Mouse (Mus musculus): ENCODE results near the gene Fuca1.
A peak's percentile ranks its signal among the peaks of the same experiment; 100 is the strongest.
"Not testable (repeated sequence)": the region's sequence is repeated elsewhere in the genome, so short reads cannot be mapped to it uniquely, and the experiment has no call there.

The Fuca1 gene

DNA sequence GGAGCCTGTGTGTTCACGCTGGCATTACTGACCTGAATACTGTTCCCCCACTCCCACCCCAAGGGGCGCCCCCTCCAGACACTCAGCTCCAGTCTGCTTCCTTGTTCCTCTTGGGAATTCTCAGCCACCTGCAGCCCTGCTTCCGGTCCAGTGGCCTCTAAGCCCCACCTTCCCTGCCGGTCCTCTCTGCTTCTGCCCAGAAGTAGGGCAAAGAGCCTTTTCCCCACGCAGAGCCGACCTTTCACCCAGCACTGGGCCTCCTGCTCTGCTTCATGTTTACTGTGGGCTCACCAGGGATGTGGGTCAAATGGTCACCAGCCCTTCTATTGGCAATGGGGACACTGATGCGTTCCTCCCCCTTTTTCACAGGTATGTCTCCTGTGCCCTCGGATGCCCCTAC is 37.8 kb downstream of the Fuca1 start:
- DNase-seq, result no peak

DNA sequence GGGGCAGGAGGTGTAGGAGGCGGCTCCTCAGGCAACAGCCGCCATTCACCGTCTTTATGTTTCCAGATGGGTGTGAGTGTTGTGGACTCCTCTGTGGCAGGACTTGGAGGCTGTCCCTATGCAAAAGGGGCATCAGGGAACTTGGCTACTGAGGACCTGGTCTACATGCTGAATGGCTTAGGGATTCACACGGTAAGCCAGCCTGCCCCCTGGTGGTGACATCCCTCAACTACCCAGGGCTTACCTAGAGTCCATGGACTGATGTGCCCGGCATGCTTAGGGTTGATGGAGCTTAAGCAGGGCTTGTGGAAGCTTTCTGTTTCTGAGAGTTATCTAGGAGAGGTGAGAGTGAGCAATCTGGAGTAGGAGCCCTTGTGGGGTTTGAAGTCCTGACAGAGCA is 40.2 kb downstream of the Fuca1 start:
- DNase-seq, result peak; percentile 90 to 93

DNA sequence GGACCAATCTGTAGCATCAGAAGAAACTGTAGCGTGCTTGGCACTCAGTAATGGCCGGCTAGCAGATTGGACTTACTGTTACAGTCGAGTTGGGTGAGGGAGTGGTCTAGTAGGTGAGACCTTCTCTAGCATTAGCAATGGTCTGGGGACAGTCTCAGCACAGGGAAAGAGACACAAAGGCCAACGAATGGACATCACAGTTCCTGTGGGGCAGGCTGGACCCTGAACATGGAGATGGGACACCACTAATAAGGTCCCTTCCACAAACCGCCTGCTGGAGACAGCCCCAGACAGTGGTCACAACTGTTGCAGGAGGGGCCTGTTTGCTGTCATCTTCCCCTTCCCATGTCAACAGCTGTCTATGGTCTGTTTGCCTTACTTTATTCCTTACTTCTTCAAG is 41.2 kb downstream of the Fuca1 start:
- no peak for DNase-seq

DNA sequence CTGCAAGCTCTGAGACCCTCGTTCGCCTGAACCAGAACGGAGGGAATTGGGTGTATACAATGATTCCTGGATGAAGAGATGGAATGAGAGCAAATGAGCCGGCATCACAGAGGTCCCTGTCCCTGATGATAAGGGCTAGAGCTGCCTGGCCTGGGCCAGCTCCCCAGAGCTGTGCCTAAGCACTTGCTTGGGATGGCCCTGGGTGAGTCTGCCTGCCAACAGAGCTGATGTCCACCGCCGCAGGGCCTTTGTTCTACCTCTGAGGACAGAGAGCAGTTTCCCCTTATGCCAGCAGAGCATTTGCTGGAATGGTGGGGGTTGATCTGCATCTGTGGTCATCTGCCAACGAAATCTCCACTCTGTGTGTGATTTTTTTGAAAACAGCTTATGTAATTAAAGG is 41.7 kb downstream of the Fuca1 start:
- no peak for DNase-seq

- no peak for DNase-seq
These were observed 42.4 kb downstream of the Fuca1 start for GRCm38 (mm10) chr4:135962946-135963345.

DNA sequence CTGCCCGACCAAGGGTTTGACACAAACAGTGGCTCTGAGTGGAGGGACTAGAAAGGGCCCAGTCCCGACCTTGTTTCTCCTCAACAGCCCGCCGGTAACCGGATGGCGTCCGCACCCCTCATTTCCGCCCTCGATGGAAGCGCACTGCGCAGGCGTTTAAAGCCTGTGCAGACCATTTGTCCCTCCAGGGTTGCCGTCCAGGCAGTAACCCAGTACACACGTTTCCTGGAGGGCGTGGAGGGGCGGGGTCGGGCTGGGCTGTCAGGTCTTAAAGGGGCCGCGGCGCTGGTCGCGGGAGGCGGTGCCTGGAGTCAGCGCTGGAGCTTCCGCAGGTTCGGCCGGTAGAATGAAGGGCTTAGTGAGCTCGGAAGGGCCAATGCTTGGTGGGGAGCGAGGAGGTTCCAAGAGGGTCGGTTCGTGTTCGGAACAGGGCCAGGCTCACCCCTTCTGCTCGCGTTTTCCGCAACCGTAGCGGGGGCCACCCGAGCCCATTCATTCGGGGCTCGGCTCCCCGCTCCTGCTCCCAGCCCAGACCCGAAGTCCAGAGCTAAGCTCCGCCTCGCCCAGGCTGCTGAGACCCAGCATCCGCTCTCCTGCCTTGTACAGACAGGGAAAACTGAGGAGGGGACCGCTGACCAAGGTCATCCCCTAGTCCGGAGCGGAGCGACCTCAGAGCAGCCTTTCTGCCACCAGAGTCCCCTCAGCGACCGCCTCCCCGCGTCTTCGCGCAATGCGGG is 43.1 kb downstream of the Fuca1 start, which contains the start of gene Gale:
TSS of gene Gale (plus strand) at position 271 of the 737 bp plus-strand sequence.
- DNase-seq, result peak; percentile 94 to 95

DNA sequence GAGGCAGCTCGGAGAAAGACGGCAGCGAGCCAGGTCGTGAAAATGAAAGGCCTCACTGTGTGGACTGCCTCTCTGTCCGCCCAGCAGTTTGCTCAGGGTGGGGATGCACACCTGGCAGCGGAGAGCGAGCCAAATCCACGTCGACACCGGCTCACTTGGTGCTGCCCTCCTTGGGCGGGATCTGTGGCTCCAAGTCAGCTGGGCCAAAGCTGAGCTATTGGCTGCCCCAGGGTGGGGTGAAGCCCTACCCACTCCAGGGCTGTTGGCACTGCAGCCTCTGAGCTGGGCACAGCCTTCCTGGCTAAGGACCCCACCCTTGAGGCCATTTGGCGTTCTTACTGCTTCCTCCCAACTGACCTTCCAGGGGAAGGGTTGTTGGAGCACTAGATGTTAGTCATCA is 43.9 kb downstream of the Fuca1 start:
- peak; percentile 24 to 33 for DNase-seq

GRCm38 (mm10) chr4:135965113-135965512 is 44.6 kb downstream of the Fuca1 start:
- no peak for DNase-seq

DNA sequence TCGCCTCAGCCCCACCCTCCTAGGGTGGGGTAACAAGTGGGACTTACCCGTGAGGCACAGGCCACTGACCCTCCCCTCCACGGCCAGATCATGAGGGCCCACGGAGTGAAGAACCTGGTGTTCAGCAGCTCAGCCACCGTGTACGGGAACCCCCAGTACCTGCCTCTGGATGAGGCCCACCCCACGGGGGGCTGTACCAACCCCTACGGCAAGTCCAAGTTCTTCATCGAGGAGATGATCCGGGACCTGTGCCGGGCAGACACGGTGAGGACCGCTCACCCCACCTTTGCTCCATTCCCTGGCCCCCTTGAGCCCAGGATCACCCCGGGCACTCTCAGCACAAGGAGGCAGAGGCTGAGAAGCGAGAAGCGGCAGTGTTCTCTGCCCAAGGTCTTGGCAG is 45.7 kb downstream of the Fuca1 start:
- DNase-seq, result no peak

DNA sequence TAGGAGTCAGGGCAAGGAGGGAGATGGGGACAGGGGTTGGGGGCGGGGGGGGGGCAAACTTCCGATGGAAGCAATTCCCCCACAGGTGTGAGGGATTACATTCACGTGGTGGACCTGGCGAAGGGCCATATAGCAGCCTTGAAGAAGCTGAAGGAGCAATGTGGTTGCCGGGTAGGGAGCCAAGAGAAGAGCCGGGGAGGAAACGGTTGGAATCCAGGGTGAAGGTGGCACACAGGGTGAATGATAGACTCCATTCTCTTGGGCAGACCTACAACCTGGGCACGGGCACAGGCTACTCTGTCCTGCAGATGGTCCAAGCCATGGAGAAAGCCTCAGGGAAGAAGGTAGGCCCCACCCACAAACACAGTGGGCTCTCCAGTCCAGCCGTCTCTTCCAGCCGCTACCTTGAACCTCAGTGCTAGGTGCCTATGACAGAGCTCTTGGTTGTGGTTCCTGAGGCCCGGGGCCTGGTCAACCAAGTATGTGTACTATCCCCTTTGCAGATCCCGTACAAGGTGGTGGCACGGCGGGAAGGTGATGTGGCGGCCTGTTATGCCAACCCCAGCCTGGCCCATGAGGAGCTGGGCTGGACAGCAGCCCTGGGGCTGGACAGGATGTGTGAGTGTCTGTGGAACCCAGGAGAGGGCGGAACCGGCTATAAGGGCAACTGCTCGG is 46.7 kb downstream of the Fuca1 start:
- DNase-seq, result no peak

GRCm38 (mm10) chr4:135968271-135968869 is 47.8 kb downstream of the Fuca1 start:
- DNase-seq, result no peak

- DNase-seq, result no peak
These were observed 48.7 kb downstream of the Fuca1 start for GRCm38 (mm10) chr4:135969070-135969750.

DNA sequence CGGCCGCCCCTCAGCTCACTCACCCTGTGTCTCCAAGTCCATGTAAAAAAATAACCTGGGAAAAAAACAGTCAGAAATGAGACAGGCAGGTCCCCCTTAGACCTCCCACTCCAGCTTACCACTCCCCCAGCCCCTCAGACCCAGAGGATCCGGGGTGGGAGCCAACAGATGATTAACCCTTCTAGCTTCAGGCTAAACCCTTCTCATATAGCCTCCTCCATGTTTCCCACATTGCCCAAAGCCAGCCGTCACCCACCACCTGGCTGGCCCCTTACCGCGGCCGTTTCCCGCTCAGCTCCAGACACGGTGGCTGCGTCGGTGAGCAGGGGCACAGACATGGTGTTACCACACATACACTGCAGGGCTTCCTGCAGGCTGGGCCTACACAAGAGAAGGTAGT is 50.0 kb downstream of the Fuca1 start:
- no peak for DNase-seq

DNA sequence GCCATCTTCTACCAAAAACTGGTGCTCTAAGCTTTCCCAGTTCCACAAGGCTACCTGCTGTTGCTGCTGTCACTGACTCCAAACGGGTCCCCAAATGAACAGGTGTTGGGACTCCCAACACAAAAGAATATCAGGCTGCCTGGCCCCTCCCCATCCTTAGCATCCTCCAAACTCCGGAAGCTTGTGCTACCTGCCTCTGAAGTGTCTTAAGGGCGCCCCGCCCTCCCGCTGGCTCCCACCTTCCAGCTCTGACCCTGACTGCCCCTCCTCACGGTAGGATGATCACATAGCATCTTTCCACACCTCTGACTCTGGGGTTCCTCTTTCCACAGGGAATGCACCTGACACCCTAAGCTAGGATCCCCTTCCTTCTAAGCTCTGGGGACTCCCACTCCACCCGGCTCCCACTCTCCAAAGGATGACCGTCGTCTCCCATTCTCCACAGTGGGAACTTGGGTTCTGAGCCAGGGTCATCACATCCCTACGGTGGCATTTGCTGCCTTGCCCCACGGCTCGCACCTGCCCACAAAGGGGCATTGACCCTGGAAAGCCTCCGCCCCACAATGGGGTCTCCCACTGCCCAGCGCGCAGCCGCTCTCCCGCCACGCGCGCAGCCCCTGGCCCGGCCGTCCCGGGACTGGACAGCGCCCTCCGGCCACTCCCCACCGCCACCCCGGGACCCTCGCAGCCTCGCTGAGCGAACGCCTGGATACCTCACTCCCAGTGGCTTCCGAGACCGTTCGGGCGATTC is 51.4 kb downstream of the Fuca1 start:
- peak; percentile 39 to 47 for DNase-seq

GRCm38 (mm10) chr4:135972556-135972906 is 52.0 kb downstream of the Fuca1 start, which contains the start of gene Lypla2:
TSS of gene Lypla2 (minus strand) at chr4:135972626.
- peak; percentile 61 to 65 for DNase-seq

DNA sequence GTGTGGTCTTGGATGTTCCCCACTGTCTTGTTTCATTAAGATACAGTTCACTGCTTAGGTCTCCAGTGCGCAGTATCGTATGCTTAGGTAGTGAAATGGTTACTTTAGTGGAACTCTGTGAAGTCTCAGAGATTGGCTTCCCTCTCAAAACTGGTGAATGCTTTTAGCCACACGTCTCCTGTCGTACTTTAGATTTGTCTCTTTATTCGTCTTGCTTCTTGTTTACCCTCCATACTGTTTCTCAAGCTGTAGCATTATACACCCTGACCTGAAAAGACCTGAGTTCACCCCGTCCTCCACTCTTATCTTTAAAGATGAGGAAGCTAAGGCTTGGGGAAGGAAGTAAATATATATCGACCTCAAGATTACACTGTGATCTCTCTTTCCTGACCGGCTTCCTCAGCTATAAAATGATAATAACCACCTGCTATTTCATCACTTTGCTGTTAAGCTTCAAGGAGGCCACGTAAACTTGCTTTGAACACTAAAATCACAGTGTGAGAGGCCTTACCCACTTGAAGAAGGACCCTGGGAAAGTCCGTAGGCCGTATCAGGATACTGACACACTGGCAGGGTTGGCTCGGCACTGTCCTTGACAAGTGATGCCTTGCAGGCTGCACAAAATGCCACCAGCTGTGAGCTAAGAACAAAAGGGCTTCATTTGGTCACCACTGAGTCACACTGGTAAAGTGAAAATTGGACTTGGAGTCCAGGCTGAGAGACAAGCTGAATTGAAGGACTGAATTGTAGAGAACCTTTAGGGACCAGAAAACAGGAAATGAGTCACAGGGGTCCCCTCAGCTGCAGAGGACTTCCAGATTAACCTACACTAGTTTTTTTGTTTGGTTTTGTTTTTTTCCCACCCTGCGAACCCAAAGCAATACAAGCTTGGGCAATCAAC is 52.6 kb downstream of the Fuca1 start:
- DNase-seq, result peak; percentile 37 to 48

GRCm38 (mm10) chr4:135976146-135976545 is 55.6 kb downstream of the Fuca1 start:
- DNase-seq, result no peak

- not testable (repeated sequence) for DNase-seq
These were observed 59.7 kb downstream of the Fuca1 start for GRCm38 (mm10) chr4:135980223-135980622.

DNA sequence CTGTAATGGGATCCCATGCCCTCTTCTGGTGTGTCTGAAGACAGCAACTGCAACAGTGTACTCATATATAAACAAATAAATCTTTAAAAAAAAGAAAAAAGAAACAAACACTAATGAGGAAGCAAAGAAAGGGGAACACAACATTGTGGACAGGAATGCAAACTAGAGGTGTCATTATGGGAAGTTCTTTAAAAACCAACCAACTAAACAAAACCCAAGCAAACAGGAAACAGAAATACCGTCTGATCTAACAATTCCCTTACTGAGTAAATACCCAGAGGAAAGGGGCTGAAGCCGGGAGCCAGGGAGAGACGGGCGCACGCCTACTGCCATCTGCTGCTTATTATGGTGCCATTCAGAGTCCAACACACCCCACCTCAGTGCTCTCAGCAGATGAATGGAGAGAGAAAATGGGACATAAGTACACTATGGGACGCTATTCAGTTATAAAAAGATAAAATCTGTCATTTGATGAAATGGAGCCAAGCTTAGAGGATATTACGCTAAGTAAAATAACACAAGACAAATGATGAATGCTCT is 61.1 kb downstream of the Fuca1 start:
- peak; percentile 29 to 35 for DNase-seq

DNA sequence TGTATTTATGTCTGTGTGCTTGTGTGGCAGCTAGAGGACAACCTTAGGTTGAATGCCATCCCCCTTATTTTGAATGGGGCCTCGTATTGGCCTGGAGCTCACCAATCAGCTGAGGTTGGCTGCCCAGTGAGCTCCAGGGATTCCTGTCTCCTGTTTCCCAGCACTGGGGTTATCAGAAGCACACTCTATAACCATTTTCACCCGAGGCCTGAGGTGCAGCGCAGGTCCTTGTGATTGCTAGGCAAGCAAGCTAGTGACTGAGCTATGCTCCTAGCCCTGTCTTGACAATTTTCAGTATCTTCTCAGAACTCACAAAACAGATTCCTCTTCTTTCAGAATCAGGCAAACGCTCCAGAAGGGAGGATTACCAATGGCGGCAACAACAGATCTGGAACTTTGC is 64.0 kb downstream of the Fuca1 start:
- DNase-seq, result no peak

DNA sequence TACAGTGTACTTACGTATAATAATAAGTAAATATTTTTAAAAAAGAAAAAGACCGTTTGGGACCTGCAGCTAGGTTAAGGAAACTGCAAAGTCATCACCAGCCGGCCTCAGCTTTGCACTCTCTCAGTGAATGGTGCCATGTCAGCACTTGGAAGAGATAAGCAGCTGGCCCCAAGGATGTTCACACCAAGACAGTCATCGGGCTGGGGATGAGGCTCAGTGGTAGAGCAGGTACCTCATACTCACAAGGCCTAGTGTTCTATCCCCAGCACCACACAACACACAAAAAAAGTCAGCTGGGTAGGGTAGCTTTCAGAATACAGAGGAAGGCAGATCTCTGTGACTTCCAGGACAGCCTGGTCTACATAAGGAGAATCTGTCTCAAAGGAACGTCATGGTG is 64.7 kb downstream of the Fuca1 start:
- no peak for DNase-seq

Data from B cell, adult 2 months (primary cell).